In the genomic region with DNA sequence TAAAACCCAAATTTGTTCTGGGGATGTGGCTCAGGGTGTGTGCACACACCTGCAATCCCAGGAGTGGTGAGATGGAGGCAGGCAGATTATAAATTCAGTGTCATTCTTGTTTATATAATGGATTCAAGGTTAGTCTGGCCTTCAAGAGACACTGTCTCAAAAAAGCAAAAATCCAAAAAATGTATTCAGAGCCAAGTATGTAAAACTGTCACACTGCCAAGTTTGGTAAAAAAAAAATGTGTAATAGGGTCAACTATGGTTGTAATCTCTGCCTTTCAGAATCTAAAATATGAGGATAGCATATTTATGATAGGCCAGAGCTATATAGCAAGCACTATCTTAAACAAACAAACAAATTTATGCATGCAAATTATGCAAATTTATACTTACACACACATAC, we compare ENCODE assay signal across 23 mouse cellular contexts. TPM values are rescaled to one million over a fixed set of nuclear protein-coding genes. Genes with fewer than 3 reads are reported as not detected.
"Had no signal": no experiment of that assay in that cellular context is flagged by ENCODE, and none has a peak within 500 bp of the region (broad histone marks: within the 10 kb centered on the region; RNA-seq: fewer than 3 reads in every experiment).

No protein-coding gene starts in this region.

- H3K4me3 ChIP-seq: limb, embryonic 12.5 days; limb, embryonic 15.5 days; lung, embryonic 15.5 days; midbrain, embryonic 12.5 days; midbrain, embryonic 15.5 days; myocyte; neural tube, embryonic 13.5 days had no signal

- ATAC-seq: liver, postnatal 0 days; midbrain, embryonic 15.5 days had no signal

- DNase-seq: kidney, adult 11 months; kidney, adult 9 months; kidney, postnatal 14 days; kidney, postnatal 4 days; left cerebral cortex, postnatal 4 days; liver, postnatal 0 days; lung, postnatal 14 days; lung, postnatal 4 days; retina, postnatal 1 day; right cerebral cortex, postnatal 25 days; thymus, postnatal 14 days; thymus, postnatal 4 days had no signal

- H3K9me3 ChIP-seq: limb, embryonic 12.5 days; limb, embryonic 15.5 days; lung, embryonic 15.5 days; midbrain, embryonic 12.5 days; midbrain, embryonic 15.5 days; neural tube, embryonic 13.5 days had no signal

- H3K27ac ChIP-seq: limb, embryonic 12.5 days; limb, embryonic 15.5 days; liver, embryonic 14.5 days; lung, embryonic 15.5 days; midbrain, embryonic 12.5 days; midbrain, embryonic 15.5 days; neural tube, embryonic 13.5 days had no signal

- H3K9ac ChIP-seq: limb, embryonic 12.5 days; limb, embryonic 15.5 days; liver, embryonic 14.5 days; liver, postnatal 0 days; lung, embryonic 15.5 days; midbrain, embryonic 12.5 days; midbrain, embryonic 15.5 days; neural tube, embryonic 13.5 days had no signal

- H3K27me3 ChIP-seq: limb, embryonic 12.5 days; limb, embryonic 15.5 days; lung, embryonic 15.5 days; midbrain, embryonic 12.5 days; midbrain, embryonic 15.5 days; neural tube, embryonic 13.5 days had no signal

- H3K4me2 ChIP-seq: limb, embryonic 12.5 days; limb, embryonic 15.5 days; liver, embryonic 11.5 days; lung, embryonic 15.5 days; midbrain, embryonic 12.5 days; midbrain, embryonic 15.5 days; neural tube, embryonic 13.5 days had no signal

- H3K4me1 ChIP-seq: midbrain, embryonic 15.5 days had no signal

RNA-seq across cellular contexts. Expression of a gene that starts 39.0 kb away (rescaled TPM):
- polyA plus RNA-seq: small intestine, adult 2 months; spleen, adult 2 months had no signal
